Mouse (Mus musculus): ENCODE results near the gene Gm4969. TPM values are rescaled to one million over a fixed set of nuclear protein-coding genes. Genes with fewer than 3 reads are reported as not detected.
"Not testable (repeated sequence)": the region's sequence is repeated elsewhere in the genome, so short reads cannot be mapped to it uniquely, and the experiment has no call there.

Gm4969 gene
- polyA plus RNA-seq, 1 experiment from 2014 or later = 6.9 TPM

DNA sequence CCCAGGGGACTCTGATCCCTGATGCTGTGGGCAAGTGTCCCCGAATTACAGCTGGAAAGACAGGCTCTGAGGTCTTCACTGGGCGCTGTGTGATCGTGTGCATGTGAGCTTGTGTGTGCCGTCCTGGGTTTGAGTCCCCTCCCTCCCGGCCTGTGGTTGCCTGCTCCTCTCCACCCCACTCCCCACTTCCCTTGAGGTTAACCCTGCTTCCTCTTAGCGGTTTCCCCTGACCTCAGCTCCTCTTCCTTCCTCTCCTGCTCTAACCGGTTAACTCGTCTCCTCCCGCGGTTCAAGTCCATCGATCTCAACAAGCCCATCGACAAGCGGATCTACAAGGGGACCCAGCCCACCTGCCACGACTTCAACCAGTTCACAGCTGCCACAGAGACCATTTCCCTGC, 40.4 kb downstream of the Gm4969 start:
- H3K9me3 ChIP-seq = no peaks in the 10 kb centered on the region
- no peak for ATAC-seq (replicated peaks)
- H3K27me3 ChIP-seq (replicated peaks) = no peaks in the 10 kb centered on the region
- peak overlapping the region; percentile 65 for H3K4me2 ChIP-seq
- peaks cover 37% of the 10 kb centered on the region for H3K36me3 ChIP-seq (replicated peaks)
- H3K4me1 ChIP-seq = peaks cover 23% of the 10 kb centered on the region
- 69% methylated on average over 14 of the region's 14 CpGs for WGBS
- 0 out of 2 replicates have a peak overlapping the region, but pooled peaks have one; percentile 97 for H3K9ac ChIP-seq
- H3K27ac ChIP-seq = no peak overlapping the region
- H3K4me3 ChIP-seq = peak overlapping the region; percentile 93

DNA sequence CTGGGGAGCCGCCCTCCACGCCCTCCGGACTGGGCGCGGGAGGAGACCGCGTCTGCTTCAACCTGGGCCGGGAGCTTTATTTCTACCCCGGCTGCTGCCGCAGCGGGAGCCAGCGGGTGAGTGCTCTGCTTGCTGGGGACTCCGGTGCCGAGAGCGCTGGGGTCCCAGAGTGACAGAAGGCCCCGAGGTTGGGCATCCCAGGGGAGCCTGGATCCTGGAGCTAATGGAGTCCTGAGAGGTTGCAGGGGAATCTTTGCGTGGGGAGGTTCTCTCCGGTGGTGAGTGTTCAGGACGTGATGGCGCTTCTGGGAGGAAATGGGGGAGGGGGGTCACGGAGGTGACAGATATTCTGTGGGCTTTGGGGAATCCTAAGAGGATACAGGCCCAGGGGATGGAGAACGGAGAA, 41.6 kb downstream of the Gm4969 start:
- Histone ChIP-seq H3K9me3 (no peaks in the 10 kb centered on the region), H3K4me2 (peak overlapping the region; percentile 65), H3K4me1 (peaks cover 23% of the 10 kb centered on the region), H3K27me3 (replicated peaks) (no peaks in the 10 kb centered on the region), H3K27ac (peak overlapping the region; percentile 79), H3K4me3 (peak overlapping the region; percentile 93), H3K9ac (peak overlapping the region; percentile 97), H3K36me3 (replicated peaks) (peaks cover 26% of the 10 kb centered on the region)
- ATAC-seq (replicated peaks) = peak; percentile 13
- WGBS = 1% methylated on average over 22 of the region's 22 CpGs

DNA sequence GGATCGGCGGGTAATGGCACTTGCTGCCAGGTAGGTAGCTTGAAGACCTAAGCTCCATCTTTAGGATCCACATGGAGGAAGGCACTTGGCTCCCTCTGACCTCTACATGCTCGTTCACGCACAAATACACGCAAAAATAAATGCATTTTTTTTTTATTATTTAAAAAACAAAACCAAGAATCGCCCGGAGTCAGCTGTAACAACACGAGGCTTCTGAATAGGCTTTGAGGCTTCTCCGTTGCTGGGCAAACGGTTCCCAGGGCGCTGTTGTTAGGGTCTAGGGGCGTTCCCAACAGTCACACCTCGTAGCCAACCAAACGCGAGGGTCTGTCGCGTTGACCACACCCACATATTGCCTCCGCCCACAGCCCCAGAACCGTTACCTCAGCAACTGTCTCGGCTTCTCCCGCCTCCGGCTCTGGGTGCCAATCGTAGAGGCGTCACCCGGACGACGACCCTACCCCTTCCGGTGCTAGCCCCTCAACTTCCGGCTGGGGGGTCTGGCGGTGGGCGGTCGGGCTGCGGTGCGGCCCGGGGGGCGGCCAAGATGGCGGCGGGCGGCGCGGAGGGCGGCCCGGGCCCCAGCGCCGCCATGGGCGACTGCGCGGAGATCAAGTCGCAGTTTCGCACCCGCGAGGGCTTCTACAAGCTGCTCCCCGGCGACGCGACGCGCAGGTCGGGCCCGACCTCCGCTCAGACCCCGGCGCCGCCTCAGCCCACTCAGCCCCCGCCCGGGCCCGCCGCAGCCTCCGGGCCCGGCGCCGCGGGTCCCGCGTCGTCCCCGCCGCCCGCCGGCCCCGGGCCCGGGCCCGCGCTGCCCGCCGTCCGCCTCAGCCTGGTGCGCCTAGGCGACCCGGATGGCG, 42.2 kb downstream of the Gm4969 start, which contains the start of gene Dmwd:
Gene Dmwd, plus strand, starts transcription at position 505 of the 863 bp plus-strand sequence.
- ATAC-seq (replicated peaks) = peak; percentile 98
- H3K27me3 ChIP-seq (replicated peaks) = no peaks in the 10 kb centered on the region
- peaks cover 23% of the 10 kb centered on the region for H3K4me1 ChIP-seq
- peak within 1 kb of the TSS; percentile 97 for H3K9ac ChIP-seq
- H3K27ac ChIP-seq = peak within 1 kb of the TSS; percentile 79
- peak within 1 kb of the TSS; percentile 93 for H3K4me3 ChIP-seq
- peaks cover 22% of the 10 kb centered on the region for H3K36me3 ChIP-seq (replicated peaks)
- under 1% methylated on average over 80 of the region's 91 CpGs for WGBS
- H3K9me3 ChIP-seq = no peaks in the 10 kb centered on the region
- peak within 1 kb of the TSS; percentile 65 for H3K4me2 ChIP-seq

DNA sequence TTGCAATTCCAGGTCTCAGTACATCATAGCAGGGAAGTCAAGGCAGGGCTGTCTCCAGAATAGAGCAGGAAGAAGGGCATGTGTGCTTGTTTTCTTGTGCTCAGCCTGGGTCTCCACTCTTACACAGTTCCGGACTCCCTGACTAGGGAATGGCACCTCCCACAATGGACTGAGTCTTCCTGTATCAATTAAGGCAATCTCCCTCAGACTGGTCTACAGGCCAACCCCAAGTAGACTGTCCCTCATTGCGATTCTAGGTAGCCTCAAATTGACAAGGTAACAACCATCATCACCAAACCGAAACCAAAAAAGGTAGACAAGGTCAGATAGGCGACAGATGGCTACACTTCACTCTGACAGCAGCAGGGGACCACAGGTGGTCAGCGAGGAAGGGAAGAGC, 42.9 kb downstream of the Gm4969 start:
- WGBS = 56% methylated on average over 5 of the region's 5 CpGs
- Histone ChIP-seq H3K27ac (peak overlapping the region; percentile 79), H3K9me3 (no peaks in the 10 kb centered on the region), H3K27me3 (replicated peaks) (no peaks in the 10 kb centered on the region), H3K4me3 (peak overlapping the region; percentile 93), H3K4me1 (peaks cover 23% of the 10 kb centered on the region), H3K36me3 (replicated peaks) (peaks cover 17% of the 10 kb centered on the region), H3K4me2 (peak overlapping the region; percentile 65), H3K9ac (peak overlapping the region; percentile 34)
- ATAC-seq (replicated peaks) = peak; percentile 16

DNA sequence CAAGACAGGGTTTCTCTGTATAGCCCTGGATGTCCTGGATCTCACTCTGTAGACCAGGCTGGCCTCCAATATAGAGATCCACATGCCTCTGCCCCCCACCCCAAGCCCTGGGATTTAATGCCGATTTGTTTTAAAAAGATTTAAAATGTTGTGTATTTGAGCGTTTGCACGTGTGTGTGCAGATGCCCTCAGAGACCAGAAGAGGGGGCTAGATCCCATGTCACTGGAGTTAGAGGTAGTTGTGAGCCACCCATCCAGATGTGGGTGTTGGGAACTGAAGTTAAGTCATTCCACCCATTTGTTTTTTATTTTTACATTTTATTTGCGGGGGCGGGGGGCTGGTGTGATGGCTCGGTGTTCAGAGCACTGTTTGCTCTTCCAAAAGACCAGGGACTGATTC, 43.7 kb downstream of the Gm4969 start:
- Histone ChIP-seq H3K4me3 (no peak overlapping the region), H3K27me3 (replicated peaks) (no peaks in the 10 kb centered on the region), H3K4me2 (no peak overlapping the region), H3K9me3 (no peaks in the 10 kb centered on the region), H3K4me1 (peaks cover 23% of the 10 kb centered on the region), H3K9ac (no peak overlapping the region), H3K27ac (no peak overlapping the region), H3K36me3 (replicated peaks) (peaks cover 13% of the 10 kb centered on the region)
- WGBS = 92% methylated on average over 6 of the region's 6 CpGs
- no peak for ATAC-seq (replicated peaks)

DNA sequence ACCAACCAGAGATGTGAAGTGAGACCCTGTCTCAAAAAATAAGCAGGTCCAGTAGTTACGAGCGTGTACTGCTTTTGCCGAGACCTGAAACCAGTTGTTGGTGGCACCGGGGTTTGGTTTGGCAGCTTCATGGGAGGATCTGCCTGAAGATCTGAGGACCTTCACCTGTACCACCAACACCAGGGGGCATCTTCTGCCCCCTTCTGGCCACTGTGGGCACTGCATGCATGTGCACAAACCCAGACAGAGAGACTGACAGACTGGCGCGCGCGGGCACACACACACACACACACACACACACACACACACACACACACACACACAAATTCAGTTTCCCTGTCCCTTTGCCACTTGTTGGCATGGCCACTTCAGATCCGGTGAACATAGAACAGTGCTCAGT, 44.7 kb downstream of the Gm4969 start:
- Histone ChIP-seq H3K9ac (no peak overlapping the region), H3K4me3 (no peak overlapping the region), H3K4me2 (no peak overlapping the region), H3K27me3 (replicated peaks) (no peaks in the 10 kb centered on the region), H3K4me1 (peaks cover 23% of the 10 kb centered on the region), H3K9me3 (no peaks in the 10 kb centered on the region), H3K27ac (no peak overlapping the region), H3K36me3 (replicated peaks) (peaks cover 6% of the 10 kb centered on the region)
- WGBS = 80% methylated on average over 9 of the region's 9 CpGs
- no peak for ATAC-seq (replicated peaks)

DNA sequence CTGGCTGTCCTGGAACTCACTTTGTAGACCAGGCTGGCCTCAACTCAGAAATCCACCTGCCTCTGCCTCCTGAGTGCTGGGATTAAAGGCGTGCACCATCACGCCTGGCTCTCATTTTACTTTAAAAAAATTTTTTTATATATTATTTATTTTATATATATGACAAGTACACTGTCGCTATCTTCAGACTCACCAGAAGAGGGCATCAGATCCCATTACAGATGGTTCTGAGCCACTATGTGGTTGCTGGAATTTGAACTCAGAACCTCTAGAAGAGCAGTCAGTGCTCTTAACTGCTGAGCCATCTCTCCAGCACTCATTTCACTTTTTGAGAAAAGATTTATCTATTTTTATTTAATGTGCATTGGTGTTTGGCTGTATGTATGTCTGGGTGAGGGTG, 47.1 kb downstream of the Gm4969 start:
- not testable (repeated sequence) for H3K4me2 ChIP-seq; ATAC-seq (replicated peaks); H3K4me3 ChIP-seq; H3K4me1 ChIP-seq; H3K9ac ChIP-seq; H3K9me3 ChIP-seq; H3K36me3 ChIP-seq (replicated peaks); H3K27ac ChIP-seq
- WGBS = 44% methylated on average over 3 of the region's 3 CpGs
- H3K27me3 ChIP-seq (replicated peaks) = peaks cover 12% of the 10 kb centered on the region

DNA sequence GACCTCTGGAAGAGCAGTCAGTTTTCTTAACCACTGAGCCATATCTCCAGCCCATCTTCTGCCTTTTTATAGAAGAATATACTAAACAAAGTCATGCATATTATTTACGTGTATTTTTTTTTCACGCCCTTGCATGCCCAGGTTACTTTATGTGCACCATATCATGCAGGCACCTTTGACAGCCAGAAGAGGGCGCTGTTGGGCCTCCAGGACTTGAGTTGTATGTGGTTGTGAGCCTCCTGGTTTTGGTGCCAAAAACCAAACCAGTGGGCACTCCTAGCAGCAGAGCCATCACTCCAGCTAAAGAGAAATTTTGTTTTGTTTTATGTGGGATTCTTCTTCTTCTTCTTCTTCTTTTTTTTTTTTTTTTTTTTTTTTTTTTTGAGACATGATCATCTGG, 48.7 kb downstream of the Gm4969 start:
- H3K4me3 ChIP-seq = no peak overlapping the region
- no peak overlapping the region for H3K27ac ChIP-seq
- no peak overlapping the region for H3K9ac ChIP-seq
- ATAC-seq (replicated peaks) = no peak
- H3K9me3 ChIP-seq = no peaks in the 10 kb centered on the region
- H3K4me2 ChIP-seq = no peak overlapping the region
- peaks cover 27% of the 10 kb centered on the region for H3K27me3 ChIP-seq (replicated peaks)
- H3K4me1 ChIP-seq = no peaks in the 10 kb centered on the region
- no peaks in the 10 kb centered on the region for H3K36me3 ChIP-seq (replicated peaks)
- 49% methylated on average over 3 of the region's 3 CpGs for WGBS

DNA sequence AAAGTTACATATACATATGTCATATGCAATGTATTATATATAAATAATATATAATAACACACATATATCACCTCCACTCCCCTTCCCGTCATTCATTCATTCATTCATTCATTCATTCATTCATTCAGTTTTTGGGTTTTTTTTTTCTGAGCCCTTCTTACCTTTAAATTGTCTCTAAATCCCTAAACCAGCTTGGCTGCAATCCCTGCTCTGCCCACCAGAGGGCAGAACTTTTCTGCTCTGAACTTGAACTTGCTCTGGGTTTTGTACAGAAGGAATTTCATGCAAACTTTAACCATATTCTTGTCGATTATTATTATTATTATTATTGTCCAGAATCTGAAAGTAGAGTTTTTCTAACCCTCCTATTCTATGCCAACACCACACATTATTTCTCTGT, 49.5 kb downstream of the Gm4969 start:
- ATAC-seq (replicated peaks) = no peak
- 4% methylated on average over 2 of the region's 2 CpGs for WGBS
- no peak overlapping the region for H3K27ac ChIP-seq
- H3K4me2 ChIP-seq = no peak overlapping the region
- no peaks in the 10 kb centered on the region for H3K9me3 ChIP-seq
- peaks cover 28% of the 10 kb centered on the region for H3K27me3 ChIP-seq (replicated peaks)
- no peak overlapping the region for H3K4me3 ChIP-seq
- no peaks in the 10 kb centered on the region for H3K36me3 ChIP-seq (replicated peaks)
- H3K9ac ChIP-seq = no peak overlapping the region
- no peaks in the 10 kb centered on the region for H3K4me1 ChIP-seq

DNA sequence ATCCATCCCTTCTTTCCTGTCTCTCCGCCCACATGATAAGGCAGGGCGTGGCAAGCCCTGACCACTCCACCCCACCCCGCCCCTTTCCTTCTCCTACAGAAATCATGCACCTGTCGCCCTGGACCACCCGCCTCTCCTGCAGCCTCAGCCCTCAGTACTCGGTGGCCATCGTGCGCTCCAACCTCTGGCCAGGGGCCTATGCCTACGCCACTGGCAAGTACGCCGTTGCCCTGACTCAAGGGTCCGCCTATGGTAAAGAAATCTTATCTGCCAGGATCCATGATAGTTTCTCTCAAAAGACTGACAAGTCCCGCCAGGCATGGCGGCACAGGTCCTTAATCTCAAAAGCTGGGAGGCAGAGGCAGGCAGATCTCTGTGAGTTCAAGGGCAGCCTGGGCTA, 50.2 kb downstream of the Gm4969 start:
- H3K4me3 ChIP-seq = no peak overlapping the region
- WGBS = 64% methylated on average over 14 of the region's 14 CpGs
- H3K4me1 ChIP-seq = no peaks in the 10 kb centered on the region
- H3K36me3 ChIP-seq (replicated peaks) = no peaks in the 10 kb centered on the region
- no peak overlapping the region for H3K4me2 ChIP-seq
- H3K27ac ChIP-seq = no peak overlapping the region
- H3K9me3 ChIP-seq = no peaks in the 10 kb centered on the region
- H3K9ac ChIP-seq = no peak overlapping the region
- ATAC-seq (replicated peaks) = no peak
- H3K27me3 ChIP-seq (replicated peaks) = peaks cover 28% of the 10 kb centered on the region

DNA sequence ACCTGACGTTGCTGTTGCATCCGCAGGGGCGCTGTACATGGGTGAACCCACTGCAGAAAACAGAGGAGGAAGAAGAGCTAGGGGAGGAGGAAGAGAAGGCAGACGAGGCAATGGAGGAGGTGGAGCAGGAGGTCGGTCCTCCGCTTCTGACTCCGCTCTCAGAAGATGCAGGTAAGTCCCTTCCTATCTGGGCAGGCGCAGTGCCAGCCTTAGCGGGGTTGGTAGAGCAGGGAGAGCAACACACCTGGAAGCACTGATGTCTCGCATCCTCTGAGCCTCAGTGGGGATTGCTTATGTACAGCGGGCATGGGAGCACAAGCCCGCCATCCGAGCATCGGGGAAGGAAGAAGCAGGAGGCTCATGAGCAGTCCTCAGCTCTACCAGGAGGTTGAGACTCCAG, 51.1 kb downstream of the Gm4969 start:
- 49% methylated on average over 14 of the region's 14 CpGs for WGBS
- Histone ChIP-seq H3K9ac (no peak overlapping the region), H3K4me2 (no peak overlapping the region), H3K4me1 (no peaks in the 10 kb centered on the region), H3K27ac (no peak overlapping the region), H3K36me3 (replicated peaks) (no peaks in the 10 kb centered on the region), H3K9me3 (no peaks in the 10 kb centered on the region), H3K4me3 (no peak overlapping the region), H3K27me3 (replicated peaks) (peaks cover 28% of the 10 kb centered on the region)
- no peak for ATAC-seq (replicated peaks)

DNA sequence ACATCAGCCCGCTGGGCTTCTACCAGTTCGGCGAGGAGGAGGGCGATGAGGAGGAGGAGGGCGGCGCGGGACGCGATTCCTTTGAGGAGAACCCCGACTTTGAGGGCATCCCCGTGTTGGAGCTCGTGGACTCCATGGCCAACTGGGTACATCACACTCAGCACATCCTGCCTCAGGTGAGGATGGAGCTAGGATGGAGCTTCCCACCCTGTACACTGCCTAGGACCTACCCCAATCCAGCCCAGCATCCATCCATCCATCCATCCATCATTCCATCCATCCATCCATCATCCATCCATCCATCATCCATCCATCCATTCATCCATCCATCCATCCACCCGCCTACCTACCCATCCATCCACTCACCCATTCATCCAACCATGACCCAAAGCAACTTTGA, 52.3 kb downstream of the Gm4969 start:
- 44% methylated on average over 13 of the region's 13 CpGs for WGBS
- Histone ChIP-seq H3K4me1 (no peaks in the 10 kb centered on the region), H3K4me3 (peak overlapping the region; percentile 8; the same call in 1 of the 2 replicates), H3K9ac (no peak overlapping the region), H3K27ac (no peak overlapping the region), H3K36me3 (replicated peaks) (no peaks in the 10 kb centered on the region), H3K27me3 (replicated peaks) (peaks cover 28% of the 10 kb centered on the region), H3K4me2 (peak overlapping the region; percentile 32), H3K9me3 (no peaks in the 10 kb centered on the region)
- ATAC-seq (replicated peaks) = no peak

DNA sequence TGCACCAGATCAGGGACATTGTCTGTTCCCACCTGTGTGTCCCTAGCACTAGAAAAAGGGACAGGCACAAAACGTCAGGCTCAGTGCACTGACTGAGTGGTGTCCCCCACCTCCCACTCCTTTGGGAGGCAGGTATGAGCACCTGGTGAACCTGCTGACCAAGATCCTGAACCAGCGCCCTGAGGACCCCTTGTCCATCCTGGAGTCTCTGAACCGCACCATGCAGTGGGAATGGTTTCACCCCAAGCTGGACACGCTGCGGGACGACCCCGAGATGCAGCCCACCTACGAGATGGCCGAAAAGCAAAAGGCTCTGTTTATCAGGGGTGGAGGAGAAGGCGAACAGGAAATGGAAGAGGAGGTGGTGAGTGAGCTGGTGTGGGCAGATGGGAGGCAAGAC, 60.8 kb downstream of the Gm4969 start:
- no peaks in the 10 kb centered on the region for H3K36me3 ChIP-seq (replicated peaks)
- no peaks in the 10 kb centered on the region for H3K9me3 ChIP-seq
- no peak overlapping the region for H3K4me2 ChIP-seq
- H3K4me1 ChIP-seq = peaks cover 10% of the 10 kb centered on the region; the same call in 1 of the 2 replicates
- H3K4me3 ChIP-seq = no peak overlapping the region
- H3K9ac ChIP-seq = no peak overlapping the region
- no peaks in the 10 kb centered on the region for H3K27me3 ChIP-seq (replicated peaks)
- 89% methylated on average over 10 of the region's 10 CpGs for WGBS
- no peak for ATAC-seq (replicated peaks)
- H3K27ac ChIP-seq = no peak overlapping the region

Data from midbrain, embryonic 15.5 days (tissue).